Mouse (Mus musculus) bone marrow, adult 2 months (tissue): ENCODE data around the gene Tbc1d22b.

Experiments
- CTCF ChIP-seq: fragments of 200-500 bp; IDR thresholded peaks from 2 replicates; pipeline ENCODE4 v1.5.1; 2011; ENCODE audit warnings: low read length, control low read depth; ENCODE audit not compliant: control insufficient read depth, insufficient read depth
- POLR2A ChIP-seq: fragments of 200-500 bp; IDR thresholded peaks from 2 replicates; pipeline ENCODE4 v1.6.1; 2011; ENCODE audit warnings: low read depth, mild to moderate bottlenecking, control low read depth, low read length, borderline replicate concordance; ENCODE audit not compliant: control insufficient read depth

- TF ChIP-seq CTCF (no peak), POLR2A (no peak)
Measured at GRCm38 (mm10) chr17:29510691-29511090, 38.9 kb upstream of the Tbc1d22b start.
